Mouse (Mus musculus): Measurements from ENCODE around the gene Tmem191c.
"Not testable (repeated sequence)": the region's sequence is repeated elsewhere in the genome, so short reads cannot be mapped to it uniquely, and the experiment has no call there.

Gene Tmem191c

DNA sequence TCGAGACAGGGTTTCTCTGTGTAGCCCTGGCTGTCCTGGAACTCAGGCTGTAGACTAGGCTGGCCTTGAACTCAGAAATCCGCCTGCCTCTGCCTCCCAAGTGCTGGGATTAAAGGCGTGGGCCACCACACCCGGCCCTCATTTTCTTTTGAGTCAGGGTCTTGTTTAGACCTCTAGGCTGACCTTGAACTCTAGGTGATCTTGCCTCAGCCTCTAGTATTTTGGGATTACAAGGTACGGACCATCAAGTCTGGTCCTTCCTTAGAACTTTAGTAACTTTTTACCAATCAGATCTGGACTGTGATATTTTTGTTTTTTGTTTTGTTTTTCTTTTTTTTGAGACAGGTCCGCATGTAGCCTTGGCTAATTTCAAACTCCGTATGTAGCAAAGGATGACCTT is at the start of gene Tmem191c:
Gene Tmem191c, plus strand, starts transcription at position 357 of the 400 bp plus-strand sequence.
- no peak for DNase-seq (ENCODE audit: low spot score)

DNA sequence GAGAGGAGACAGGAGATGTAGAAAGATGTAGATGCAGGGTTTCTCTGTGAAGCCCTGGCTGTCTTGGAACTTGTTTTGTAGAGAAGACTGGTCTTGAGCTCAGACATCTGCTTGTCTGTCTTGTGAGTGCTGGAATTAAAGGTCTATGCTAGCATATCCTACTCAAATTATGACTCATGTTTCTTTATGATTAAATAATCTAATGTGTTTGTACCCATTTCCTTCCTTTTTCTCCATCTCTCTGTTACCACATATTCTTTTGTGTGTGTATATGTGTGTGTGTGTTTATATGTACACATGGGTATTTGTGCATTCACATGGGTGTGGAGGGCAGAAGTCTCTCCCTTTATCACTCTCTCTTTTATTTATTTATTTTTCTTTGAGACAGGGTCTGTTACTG is 49.4 kb upstream of the Tmem191c start:
- no peak for DNase-seq (ENCODE audit: low spot score)

DNA sequence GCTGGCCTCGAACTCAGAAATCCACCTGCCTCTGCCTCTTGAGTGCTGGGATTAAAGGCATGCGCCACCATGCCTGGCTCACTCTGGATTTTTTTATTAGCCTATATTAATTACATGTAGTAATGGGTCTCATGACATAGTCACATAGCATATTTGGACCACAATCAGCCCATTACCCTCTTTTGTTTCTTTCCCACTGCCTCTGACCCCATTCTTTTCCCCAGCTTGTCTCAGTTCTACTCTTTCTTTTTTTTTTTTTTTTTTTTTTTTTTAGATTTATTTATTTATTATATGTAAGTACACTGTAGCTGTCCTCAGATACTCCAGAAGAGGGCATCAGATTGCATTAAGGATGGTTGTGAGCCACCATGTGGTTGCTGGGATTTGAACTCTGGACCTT is 44.4 kb upstream of the Tmem191c start:
- DNase-seq (ENCODE audit: low spot score), result not testable (repeated sequence)

DNA sequence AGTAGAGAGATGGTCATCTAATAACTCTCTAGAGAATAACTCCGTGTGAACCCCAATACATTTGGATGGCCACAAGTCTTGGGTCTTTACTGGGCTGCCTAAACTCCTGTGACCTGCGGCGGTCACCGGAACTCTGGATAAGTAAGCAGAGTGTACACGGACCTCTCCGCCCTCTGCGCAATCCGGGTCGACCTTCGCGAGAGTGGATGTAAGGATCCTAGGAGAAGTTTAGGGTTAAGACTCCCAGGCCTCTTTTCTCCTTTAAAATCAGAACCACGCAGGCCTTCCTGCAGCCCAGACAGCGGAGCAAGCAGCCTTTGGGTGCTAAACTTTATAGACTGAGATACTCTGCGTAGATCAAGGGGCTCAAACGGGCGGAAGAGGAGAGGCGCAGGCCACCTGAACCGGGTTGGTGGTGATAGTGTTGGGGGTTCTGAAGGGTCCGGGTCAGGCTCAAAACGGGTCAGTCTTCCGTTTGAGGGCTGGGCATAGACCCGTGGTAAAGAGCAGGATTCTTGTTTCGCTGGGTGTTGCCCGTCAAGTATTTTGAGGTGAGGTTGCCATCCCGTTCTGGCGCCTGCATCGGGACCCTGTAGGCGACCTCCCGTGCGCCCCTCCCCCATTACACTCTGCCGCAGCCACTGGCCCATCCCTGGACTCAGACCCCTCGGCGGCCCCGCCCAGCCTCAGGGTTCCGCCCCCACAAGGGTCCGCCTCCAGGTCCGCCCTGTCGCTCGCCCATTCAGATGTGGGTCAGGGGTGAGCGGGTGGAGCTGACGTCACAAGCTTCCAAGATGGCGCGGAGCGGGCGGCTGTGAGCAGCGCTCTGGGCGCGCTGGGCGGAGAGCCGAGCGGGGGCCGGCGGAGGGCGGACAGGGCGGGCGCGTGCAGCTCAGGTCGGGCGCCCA is 42.8 kb upstream of the Tmem191c start, which contains the start of gene Hic2:
Gene Hic2, plus strand, starts transcription at position 779 of the 908 bp plus-strand sequence.
- peak; percentile 84 for DNase-seq (ENCODE audit: low spot score)

DNA sequence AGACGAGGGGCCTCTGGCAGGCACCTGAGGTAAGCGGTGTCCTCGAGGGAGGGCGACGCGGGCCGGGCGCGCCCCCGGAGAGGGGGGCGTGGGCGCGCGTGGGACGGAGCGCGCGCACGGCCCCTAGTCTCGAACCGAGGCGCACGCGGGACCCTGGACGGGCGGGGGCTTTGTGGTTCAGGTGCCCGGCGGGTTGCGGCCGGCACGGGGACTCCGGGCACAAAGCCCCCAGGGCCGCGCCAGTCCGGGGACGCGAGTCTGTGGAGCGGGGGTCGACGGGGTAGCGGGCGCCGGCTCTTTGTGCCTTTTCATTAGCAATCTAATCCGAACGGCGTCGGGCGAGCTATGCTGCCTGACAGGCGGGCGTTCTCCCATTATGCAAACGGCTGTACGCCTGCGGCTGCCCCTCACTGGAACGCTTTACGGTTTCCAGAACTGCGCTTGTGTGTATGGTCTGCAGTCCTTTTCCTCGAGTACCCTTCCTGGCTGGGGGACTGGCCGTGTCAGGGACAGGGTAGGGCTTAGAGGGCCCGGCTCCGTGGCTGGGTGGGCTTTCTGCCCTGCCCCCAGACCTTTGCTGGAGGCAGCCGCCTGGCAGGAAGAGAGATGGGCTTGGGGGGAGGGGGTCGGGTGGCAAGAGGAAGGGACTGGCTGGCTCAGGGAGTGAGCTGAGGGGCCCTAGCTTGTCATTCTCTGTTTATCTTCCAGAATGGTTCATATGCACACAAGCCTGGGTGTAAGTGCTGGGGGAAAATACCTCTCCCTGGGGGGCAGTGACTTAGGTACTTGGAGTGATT is 42.0 kb upstream of the Tmem191c start:
- peak; percentile 38 for DNase-seq (ENCODE audit: low spot score)

DNA sequence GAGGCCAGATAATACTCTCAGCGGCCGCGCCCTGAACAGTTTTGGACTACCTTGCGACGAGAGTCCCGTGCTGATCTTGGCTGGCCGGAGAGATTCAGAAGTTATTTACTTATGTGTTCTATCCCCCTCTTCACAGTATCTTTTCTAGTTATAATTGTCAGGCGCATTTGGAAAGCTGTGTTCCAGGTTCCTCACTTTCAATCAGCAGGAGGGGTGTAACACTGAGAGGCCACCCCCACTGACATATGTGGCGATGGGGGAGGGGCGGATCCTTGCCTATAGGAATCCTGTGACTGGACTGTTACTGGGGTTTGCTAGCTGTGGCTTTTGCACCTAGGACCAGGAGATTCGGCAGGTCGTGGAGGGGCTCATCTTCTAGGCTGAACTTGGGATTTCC is 41.4 kb upstream of the Tmem191c start:
- DNase-seq (ENCODE audit: low spot score), result no peak

DNA sequence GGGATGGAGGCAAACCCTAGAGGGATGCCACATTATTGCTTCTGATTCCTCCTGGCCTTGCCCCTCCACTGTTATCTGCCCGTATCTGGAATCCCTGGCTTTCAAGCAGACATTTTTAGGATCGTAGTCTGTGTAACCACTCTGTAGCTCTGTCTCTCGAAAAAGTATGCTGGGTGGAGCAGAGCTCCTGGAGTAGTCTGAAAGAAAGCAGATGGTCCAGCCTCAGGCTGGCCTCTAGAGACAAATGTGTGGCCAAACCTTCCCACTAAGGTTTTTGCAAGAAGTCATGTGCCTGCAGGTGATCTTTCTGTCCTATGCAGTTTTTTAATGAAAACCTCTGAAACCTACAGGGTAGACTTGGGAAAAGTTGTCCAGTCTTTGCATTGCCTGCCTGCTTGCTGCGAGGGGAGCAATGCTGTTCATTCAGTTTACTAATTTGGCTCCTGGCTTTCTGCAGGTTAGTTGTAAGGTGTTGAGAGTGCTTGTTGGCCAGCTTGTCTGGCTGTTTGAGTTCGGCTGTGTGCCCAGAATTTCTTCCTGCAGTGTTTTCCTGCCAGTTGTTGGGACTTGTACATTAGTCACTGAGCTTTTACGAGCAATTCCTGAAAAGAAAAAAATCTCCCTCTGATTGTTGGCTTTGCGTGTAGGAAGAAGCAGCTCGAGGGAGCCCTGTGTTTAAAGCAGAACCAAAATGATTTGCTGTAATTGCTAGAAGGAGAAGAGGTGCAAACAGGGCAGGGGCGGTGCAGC is 40.8 kb upstream of the Tmem191c start:
- no peak for DNase-seq (ENCODE audit: low spot score)

DNA sequence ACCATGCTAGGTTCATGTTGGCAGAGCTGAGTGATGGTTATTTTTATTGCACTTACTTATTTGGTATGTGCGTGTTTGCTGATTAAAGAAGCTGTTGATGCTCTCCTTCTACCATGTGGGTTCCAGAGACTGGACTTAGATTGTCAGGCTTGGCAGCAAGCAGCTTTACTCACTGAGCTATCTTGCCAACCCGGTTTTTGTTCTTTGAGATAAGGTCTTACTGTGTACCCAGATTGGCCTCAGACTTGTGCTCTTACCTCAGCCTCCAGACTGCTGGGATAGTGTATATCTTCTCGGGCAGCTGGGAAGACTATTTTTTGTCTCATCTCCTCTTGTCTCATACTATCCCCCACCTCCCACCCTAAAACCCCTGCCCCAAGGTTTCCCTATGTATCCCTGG is 38.2 kb upstream of the Tmem191c start:
- no peak for DNase-seq (ENCODE audit: low spot score)

DNA sequence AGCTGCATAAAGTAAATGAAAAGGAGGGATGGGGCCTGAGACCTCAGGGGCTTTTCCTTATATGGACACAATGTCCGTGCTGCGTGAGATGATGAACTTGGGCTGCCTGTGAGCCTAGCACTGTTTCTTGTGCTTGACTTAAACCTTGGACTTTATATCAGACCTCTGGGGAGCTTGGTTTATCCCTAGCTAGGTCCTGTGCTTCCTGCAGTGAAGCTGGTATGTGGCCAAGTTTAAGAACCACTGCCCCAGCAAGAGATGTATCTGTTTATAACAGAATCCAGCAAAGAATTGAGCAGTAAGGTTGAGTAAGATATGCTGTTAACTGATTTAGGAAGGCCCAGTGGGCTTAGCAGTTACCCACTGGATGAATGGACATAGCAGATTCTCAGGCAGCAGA is 36.5 kb upstream of the Tmem191c start:
- no peak for DNase-seq (ENCODE audit: low spot score)

DNA sequence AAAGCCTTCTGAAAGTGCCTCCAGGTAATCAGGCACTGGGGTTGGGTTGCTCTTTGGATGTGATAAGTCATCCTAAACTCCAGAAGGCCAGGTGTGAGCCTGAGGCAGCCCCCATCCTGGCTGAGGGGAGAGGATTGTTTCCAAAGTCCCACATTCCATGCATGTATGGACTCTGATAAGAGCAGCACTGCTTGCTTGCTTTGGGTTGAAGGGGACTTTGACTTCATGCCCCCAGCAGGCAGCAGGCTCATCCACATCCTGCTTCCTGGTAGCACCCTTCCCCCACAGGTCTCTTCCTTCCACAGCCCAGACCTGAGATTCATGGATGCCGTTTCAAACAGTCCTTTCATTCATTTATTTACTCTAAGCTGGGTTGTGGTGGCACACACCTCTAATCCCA is 32.1 kb upstream of the Tmem191c start:
- DNase-seq (ENCODE audit: low spot score), result no peak

DNA sequence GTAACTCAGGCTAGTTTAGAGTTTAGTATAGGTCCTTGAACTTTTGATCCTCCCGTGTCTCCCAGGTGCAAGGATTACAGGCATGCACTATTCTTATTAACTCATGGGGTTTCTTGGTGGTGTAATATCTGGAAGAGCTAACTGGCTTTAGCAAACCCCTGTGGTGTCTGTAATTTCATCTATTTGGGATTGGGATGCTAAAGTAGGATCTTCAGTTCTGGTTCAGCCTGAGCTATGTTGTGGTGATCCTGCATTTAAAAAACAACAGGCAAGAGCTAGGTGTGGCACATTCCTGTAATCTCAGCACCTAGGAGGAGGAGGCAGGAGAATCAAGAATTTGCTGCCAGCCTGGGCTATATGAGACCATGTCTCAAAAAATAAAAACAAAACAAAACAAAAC is 30.9 kb upstream of the Tmem191c start:
- no peak for DNase-seq (ENCODE audit: low spot score)

DNA sequence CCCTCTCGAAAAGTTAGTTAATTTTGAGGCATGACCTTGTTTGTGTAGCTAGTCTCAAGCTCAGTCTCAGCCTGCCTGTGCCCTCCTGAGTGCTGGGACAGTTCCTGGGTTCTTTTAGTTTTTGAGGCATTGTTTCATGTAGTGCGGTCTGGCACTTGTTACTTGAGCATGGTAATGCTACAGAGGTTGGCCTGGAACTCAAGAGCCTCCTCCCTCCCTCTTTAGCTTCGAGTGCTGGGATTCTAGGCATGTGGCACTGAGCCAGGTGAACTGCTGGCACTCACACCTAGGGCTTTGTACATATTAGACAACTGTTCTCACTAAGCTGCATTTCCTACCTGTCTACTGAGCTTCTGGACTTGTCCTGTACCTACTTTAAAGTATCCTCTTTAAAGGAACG is 28.1 kb upstream of the Tmem191c start:
- no peak for DNase-seq (ENCODE audit: low spot score)

DNA sequence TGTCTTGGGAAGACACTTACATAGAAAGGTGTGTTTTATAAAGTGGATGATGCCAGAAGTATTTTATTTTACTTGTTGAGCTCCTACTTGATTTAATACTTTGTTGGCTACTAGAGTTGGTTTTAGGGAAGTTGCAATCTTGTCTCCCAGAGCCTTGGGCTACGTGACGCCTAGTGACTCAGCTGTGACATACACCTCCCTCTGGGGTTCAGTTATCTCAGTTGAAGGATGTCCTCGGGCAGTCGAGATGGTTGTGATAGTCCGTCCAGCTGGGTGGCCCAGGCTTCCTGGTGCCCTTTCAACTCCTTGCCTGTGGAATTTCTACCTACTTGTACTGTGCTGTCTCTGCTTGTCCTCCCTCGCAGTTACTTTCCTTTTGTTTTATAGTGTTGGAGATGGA is 26.7 kb upstream of the Tmem191c start:
- DNase-seq (ENCODE audit: low spot score), result no peak

DNA sequence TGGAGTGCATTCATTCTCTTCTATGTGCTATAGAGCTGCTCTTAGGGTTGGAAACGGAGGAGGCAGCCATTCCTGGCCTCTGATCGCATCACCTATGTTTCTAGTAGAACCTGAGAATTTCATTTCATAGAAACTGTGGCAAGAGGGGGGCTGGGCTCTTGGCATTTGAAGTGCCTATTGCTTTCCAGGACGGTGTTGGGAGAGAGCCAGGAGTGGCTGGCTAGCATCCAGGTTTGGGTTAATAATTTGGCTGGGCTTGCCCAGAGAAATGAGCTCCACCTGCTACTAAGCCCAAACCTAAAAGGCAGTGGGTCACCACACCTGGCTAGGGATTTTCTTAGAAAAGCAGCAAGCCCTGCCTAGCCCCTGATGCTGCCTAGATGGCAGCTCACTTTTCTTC is 24.3 kb upstream of the Tmem191c start:
- DNase-seq (ENCODE audit: low spot score), result peak; percentile 84

DNA sequence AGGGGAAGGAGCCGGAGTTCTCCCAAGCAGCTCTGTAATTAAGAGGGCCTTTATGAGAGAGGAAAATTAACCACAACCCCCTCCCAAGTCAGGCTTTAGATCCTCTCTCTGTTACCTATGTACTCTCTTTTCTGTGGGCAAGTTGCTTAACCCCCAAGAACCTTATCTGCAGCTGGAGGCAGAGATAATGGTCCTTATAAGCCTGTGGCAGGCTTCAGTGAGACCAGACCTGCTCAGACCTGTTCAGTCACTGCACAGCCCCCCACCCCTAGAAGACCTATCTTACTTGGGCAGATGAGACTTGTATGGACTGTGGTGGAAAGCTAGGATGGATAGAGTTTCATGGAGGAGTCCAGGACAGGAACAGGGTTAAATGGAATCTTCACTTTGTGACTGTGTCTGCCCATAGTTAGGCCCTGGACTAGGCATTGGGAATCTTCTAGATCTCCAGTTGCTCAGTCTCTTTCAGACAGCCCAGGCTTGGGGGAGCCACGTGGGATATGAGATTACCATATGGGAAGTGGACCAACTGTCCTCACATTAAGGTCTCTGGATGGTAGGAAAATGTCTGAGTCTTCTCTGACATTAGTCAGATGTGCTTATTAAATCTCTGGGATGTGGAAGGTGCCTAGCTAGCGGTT is 23.7 kb upstream of the Tmem191c start:
- DNase-seq (ENCODE audit: low spot score), result no peak

DNA sequence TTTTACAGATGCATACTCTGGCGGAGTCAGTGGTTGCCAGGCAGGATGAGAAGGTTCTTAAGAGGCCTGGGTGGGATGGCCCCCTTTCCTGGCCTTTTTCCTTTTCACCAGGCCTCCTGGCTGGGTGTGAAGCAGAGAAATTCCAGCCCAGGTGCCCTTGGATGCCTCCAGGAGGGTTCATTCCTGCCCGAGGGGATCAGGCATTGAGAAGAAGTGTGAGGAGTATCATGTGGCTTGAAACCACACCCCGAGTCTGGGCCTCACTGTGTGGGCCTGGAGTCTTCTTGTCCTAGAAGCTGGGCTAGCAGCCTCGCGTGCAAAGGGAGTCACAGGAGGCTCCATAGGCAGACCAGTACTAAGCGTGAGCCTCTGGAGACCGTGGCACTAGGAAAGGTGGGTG is 23.0 kb upstream of the Tmem191c start:
- DNase-seq (ENCODE audit: low spot score), result no peak

DNA sequence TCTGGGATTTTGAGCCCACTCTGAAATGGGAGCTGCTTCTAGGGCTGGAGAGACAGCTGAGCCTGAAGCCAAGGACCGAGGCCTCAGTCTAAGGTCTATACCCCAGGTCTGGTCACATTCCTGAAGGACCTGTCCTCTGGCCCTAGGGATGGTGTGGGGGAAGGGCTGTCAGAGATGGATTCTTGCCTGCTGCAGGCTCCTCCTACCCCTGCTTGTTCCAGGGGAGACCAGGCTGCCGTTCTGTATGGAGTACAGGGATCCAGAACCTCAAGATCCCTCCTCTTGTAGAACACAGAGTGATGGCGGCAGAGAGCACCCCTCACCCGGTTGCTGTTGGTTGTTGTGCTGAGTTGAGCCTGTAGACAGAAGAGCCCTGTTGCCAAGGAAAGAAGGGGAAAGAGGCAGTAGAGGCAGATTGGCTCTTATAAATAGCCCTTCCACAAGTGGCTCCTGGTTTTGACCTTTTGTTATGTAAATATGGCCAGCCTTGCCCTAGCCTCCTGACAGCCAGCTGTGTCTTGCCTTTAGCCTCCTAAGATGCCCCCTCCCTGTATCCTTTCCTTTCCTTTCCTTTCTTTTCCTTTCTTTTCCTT is 21.8 kb upstream of the Tmem191c start:
- DNase-seq (ENCODE audit: low spot score), result no peak

DNA sequence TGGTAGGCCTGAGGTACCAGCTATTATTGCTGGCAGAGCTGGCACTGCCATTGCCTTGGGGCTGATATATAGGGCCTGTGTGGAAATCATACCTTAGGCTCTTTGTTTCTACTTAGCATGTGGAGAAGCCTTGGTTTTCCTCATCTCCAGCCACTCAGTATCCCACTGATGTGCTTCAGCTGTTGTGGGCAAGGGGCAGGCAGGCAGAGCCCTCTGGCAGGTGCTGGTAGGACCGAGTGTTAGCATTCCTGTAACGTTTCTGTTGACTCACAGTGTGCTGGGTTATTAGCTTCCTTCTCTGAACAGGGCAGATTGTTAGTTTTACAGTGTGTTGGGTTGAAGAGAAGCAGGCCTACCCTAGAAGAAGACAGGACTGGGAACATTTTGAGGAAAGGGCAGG is 20.6 kb upstream of the Tmem191c start:
- no peak for DNase-seq (ENCODE audit: low spot score)

DNA sequence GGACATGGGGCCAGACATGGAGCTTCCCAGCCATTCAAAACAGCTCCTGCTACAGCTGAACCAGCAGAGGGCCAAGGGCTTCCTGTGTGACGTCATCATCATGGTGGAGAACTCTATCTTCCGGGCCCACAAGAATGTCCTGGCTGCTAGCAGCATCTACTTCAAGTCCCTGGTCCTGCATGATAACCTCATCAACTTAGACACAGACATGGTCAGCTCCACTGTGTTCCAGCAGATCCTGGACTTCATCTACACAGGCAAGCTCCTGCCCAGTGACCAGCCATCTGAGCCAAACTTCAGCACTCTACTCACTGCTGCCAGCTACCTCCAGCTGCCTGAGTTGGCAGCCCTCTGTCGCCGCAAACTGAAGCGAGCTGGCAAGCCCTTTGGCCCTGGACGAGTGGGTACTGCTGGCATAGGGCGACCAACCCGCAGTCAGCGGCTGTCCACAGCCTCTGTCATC is 18.5 kb upstream of the Tmem191c start:
- no peak for DNase-seq (ENCODE audit: low spot score)

DNA sequence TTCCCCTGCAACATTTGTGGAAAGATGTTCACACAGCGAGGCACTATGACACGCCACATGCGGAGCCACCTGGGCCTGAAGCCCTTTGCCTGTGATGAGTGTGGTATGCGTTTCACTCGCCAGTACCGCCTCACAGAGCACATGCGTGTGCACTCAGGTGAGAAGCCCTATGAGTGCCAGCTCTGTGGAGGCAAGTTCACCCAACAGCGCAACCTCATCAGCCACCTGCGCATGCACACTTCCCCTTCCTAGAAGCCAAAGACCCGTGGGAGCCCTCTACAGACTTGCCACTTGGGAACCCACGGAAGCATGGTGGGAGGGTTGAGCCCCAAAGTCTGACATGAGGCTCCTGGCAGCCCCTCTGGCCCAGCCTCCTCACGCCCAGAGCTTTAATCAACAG is 17.0 kb upstream of the Tmem191c start:
- DNase-seq (ENCODE audit: low spot score), result no peak

DNA sequence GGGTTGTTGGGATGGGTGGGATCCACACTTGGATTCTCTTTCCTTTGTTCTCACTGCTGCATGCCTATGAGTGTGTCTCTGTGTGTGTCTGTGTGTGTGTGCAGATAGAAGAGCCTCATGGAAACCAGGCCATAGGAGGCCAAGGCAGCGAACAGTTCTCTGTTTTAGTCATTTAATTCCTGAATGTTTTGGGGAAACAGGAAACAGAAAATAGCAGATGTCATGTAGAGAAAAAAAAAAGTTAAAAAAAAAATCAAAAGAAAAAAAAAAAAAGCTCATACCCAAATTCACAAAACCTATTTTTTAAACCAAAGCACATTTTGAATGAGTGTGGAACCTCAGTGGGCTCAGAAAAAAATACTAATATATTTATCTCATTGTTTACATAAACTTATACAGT is 14.5 kb upstream of the Tmem191c start:
- DNase-seq (ENCODE audit: low spot score), result no peak

All from ovary, postnatal 10 days (tissue).